Mouse (Mus musculus) kidney, adult 2 months (tissue): ENCODE measurements around the gene Foxp4.

Source experiments
- CTCF ChIP-seq: fragments of 200-500 bp; conservative IDR thresholded peaks from 2 replicates; pipeline ENCODE4 v1.5.1; 2011; ENCODE audit warnings: low read depth, mild to moderate bottlenecking, control low read depth, low read length, moderate library complexity, mixed read lengths; ENCODE audit not compliant: insufficient read depth, insufficient read length
- POLR2A ChIP-seq: fragments of 200-500 bp; IDR thresholded peaks from one replicate; pipeline ENCODE4 v1.6.1; 2011; ENCODE audit warnings: low read depth, low read length, control low read depth

DNA sequence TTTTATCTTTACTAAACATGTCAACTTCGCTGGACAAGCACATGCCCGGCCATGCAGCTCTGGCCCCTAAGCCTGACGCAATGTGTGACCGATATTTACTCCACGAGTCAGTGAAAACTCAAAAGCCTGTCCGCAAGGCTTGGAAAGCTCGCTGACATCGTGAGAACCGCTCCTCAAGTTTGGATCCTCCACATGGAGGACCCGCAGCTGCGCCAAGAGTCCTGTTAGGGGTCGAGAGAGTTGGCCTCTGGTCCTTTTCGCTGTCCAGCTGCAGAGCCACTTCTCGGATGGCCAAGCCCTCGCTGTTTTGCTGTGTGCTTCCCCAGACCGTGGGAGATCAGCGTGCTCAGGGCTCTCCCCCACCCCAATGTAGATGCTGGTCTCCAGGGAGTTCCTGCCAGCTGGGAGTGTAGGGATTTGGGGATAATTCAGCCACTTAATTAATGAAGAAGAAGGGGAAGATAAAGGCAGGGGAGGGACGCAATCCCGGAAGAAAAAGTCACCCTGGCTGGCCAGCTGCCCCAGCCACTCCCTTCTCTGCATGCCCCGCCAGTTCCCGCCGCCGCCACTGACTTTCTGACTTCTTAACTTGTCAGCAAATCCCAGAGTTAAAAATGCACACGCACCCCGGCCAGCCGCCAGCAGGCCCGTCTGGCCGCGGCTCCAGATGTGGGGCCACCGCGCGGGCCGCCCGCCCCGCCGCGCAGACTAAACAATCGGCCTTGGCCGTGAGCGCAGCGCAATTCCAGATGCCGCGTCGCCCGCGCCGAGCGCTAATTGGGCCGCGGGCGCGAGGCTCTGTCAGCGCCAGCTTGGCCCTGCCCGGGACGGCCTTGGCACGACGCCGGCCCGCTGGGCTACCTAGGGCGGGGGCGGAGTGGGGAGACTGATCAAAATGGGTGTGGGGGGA is 49.4 kb upstream of the Foxp4 start:
- TF ChIP-seq CTCF (no peak), POLR2A (no peak)
